Mouse (Mus musculus) retina, adult 2 months (tissue): ENCODE measurements around the gene Mmp20.

Source experiments
- DNase-seq: peaks from one replicate; pipeline ENCODE4 v3.0.0-alpha.2; 2012; ENCODE audit warnings: low read depth, low spot score

Gene Mmp20

DNA sequence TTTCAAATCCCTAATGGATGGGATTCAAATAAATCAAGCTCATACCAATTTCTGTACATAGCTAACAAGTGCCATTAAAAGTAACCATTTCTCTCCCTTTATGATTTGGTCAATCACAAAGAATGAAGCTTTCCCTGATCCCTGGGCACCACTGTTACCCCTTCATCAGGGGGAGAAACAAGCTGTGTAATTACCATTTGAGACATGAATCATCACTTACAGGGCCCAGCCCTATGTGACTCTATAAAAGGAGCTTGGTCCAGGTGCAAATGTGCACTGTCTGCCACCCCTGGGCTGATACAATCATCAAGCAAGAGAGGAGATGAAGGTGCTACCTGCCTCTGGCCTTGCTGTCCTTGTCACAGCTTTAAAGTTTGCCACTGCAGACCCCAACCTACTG, at the start of gene Mmp20:
Gene Mmp20 (plus strand): TSS at position 301 of the 400 bp plus-strand sequence.
- DNase-seq, result no peak

DNA sequence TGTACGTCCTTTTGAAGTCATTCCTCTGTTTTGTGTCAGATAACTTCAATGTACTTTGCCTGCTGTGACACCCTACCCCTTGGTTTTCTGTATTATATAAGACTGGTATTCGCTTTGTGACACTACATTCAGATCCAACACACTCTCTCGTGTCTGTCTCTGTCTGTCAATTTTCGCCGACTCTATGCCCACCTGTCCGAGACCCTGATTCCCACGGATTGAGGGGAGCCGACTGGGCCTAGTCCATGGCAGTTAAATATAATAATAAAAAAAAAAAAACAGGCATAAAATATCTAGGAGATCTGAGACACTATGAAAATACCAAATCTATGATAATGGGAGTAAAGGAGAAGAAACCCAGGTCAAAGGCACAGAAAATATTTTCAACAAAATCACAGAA, 38.0 kb upstream of the Mmp20 start:
- DNase-seq, result no peak

DNA sequence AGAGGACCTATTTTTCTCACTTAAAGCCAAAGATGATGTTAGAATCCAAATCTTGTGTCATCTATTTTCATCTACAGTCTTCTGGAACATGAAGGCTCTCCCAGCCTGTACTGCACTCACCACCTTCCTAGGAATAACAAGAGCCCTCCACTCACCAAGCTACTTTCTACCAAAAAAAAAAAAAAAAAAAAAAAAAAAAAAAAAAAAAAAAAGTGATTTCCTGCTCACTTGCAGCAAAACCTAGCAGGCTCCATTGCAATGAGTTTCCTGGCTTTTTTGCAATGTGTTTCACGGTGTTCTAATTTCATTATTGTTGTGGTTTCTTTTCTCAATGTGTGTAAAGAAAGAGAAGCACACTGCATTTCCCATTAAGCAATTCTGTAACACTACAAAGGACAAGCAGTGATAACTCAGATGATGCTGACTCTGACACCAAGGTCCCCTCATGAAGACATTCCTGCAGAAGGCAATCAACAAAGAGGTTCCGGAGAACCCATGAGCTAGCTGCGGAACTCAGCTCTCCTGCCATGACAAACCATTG, 34.7 kb upstream of the Mmp20 start:
- no peak for DNase-seq

DNA sequence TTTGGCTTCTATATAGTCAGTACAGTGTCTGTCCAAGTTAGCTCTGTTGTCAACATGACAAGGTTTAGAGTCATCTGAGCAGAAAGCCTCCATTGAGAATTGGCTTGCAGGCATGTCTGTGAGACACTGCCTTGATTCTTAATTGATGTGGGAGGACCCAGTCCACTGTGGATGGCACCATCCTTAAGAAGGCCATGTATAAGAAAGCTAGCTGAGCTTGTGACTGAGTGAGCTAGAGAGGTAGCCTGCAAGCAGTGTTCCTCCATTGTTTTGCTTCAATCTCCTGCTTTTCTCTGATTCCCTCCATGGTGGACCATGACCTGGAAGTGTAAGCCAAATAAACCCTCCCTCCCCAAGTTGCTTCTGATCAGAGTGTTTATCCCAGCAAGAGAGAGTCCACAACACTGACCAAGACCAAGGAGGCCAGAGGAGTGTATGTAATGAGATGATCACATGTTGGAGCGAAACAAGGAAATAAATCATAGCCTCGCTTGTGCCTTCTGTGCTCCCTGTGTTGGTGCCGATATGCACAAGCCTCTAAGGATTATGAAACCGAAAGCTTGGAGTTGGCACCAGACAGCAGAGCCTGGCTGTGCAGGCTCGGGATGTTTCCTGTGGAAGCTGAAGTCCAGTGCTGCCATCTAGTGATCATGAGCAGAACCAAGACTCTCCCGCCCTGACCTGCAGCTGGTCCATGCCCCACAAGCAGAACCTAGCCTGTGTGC, 33.1 kb upstream of the Mmp20 start:
- peak; percentile 52 for DNase-seq

DNA sequence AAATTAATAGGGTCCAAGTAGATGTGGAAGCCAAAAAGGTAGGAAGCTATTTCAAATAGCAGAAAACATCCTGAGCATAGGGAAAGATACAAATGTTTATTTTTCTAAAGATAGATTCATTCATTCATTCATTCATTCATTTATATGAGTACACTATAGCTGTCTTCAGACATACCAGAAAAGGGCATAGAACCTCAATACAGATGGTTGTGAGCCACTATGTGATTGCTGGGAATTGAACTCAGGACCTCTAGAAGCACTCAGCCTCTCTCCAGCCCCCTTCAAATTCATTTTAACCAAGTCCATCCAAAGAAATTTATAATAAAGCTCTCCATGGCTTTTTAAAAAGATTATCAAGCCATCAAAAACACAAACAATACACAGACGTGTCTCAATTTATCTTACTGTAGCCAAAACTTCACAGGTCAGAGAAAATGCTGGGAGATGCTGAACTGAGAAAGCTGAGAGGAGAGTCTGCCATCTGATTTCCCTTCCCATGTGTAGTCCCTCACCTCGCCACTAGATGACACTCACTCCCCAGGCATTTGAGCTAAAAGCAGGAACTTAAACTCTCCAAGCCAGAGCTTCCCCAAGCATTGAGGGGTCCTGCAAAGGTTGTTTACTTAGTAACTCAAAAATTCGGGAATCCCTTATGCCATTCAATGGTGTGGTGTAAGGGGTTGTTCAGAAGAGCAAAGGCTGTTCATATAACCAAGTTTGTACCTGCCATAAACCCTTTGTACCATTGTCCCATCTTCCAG, 24.9 kb upstream of the Mmp20 start:
- peak; percentile 16 for DNase-seq

DNA sequence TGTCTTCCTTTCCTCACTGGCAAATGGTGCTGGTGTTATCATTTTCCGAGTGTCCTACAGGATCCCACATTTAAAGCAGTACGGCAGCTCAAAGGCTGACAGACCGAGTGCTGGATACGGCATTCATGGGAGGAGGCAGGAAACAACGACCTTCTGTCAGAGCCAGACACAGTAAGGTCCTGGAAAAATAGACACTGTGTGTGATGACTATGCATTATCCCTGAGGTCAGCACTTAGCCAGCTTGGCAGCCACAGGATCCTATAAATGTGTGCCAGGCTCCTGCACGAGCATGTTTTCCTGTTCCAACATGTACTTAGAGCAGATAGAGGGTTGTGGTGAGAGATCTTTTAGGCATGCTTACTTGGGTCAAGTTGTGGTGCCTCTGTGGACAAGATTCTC, 24.0 kb upstream of the Mmp20 start:
- DNase-seq, result no peak

DNA sequence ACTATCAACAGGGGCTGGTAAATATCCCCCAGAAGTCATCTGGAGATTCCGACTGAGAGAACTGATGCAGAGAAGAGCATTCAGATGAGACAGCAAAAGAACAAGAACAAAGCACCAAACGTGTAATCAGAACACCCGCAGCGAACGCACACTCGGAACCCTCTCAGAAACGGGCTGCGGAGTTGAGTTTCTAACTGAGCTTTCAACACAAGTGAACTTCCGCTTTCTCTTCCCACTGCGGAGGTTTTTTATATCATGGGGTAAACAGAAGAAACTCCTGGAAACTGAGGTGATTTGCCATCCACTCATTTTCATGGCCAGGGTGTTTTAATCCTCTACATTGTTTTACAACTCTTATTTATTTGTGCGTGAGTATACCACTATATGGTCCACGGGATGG, 22.4 kb upstream of the Mmp20 start:
- DNase-seq, result no peak

DNA sequence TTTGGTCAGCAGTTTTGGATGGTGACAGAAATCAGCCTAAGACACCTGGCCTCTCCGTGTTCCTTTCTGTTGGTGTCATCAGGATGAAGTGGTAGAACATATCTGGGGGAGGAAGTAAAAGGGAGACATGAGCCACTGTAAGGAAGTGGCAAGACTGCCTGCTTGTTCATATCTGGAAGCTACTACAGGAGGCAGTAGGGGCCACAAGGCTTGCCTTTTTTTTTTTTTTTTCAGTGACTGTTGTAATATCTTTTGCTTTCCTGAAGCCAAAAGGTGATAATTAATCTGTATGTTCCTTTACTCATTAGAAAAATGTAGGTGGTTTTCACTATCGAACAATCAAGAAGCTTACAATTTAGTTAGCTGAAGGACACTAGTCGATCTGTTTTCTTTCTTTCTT, 5.4 kb upstream of the Mmp20 start:
- no peak for DNase-seq

DNA sequence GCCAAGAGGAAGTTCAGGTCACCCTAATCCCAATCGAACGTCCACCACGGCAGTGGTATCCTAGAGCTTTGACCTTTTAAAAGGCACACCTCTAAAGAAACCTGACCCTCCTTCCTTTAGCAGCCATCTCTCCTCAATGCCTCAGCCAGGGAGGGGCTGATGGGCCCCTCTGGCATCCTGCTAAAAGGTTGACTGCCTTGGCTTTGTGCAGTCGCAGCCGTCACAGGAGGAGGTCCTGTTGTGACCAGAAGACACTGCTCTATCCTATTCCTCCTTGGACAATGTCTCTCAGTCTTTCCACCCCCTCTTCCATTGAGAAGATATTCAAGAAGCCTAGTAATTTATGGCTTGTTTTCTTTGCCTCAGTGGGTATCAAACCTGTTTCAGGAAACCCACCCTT, 5.9 kb downstream of the Mmp20 start:
- DNase-seq, result no peak

DNA sequence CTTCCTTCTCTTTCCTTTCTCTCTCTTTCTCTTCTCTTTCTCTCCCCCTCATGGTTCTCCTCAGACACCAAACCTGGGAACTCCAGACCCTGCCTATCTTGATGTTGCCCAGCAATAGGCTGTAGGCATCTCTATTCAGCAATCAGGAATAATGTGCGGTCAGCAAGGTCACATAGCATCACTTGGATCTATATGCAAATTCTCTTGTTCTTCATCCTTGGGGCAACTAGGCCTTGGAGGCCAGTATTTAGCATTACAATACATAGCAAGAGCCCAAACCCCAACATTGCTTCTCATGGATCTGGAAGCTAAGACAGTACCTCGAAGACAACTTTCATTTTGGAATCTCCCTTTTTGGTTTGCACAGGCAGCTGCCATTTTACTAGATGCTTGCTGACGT, 19.9 kb downstream of the Mmp20 start:
- DNase-seq, result no peak

DNA sequence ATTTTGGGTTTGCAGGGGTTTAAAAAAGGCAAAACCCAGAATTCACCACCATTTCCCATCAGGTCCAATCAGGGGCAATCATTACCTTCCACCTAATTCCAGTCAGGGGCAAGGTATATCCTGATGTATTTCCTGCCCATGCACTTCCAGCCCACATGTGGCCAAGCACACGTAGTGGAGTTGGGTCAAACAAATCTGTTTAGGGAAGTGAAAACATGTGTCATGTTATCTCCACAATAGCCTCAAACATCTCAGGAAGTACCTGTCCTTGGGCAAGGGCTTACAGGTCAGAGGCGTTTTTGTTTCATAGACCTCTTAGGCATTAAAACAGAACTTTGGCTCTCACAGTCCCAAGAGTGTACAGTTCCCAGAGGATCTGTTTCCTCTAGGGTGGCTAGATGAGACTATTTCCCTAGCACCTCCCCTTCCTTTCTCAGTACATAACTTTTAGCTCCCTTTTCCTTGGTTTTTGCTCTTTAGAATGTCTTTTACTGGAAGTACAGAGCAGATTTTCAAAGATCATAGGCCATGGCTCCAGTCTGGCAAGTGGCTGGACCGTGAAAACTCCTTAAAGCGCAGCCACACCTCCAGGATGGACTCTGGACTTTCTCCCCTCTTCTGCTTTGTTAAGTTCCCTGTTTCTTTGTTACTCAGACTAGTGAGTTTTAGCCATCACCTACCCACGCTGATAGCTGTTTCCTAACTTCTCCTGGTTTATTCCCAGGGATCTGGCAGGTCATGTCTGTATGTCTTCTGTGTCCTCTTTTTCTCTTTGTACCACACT, 22.6 kb downstream of the Mmp20 start:
- no peak for DNase-seq

DNA sequence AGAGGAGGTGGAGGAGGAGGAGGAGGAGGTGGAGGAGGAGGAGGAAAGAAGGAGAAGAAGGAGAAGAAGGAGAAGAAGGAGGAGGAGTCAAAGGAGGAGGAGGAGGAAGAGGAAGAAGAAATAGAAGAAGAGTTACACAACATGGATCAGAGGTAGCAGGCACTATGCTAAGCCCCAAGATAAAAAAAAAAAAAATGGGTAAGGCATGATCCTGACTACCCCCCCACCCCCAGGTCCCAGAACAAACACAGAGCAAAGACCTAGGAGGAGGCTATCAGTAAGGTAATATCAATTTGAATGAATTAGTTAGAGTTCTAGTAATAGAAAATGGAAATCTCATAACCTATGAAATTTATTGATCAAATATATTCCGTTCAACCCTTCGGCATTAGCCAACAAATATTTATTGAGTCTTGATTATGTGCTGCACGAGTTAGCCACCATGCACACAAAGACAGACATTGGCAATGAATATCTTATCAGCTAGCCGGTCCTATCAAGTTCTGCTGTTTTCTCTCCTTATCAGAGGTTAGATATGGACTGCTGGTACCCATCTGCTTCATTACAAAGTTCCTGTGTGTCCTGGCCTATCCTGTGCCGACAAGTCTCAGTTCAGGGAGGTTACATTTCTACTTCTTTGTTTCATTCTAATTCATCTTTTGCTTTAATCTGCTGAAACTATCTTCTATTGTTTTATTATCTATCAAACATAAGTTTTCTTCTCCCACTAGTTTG, 24.5 kb downstream of the Mmp20 start:
- DNase-seq, result no peak

DNA sequence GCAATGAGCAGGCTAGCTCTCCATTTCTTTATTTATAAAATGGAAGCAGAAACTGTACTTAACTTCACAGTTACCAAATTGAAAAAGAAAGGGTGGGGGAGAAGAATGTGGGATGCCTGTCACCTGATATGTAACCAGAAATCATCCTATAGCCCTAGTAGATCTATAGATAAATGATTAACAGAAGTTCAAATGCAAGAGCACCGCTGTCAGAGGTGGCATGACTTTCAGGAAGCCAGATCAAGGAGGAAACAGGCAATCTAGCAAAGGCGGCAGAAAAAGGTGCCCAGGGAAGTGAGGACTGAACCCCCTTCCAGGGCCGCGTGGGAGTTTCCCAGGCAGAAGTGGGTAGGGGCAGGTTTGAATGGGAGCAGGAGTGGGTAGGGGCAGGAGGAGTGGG, 29.9 kb downstream of the Mmp20 start:
- no peak for DNase-seq

DNA sequence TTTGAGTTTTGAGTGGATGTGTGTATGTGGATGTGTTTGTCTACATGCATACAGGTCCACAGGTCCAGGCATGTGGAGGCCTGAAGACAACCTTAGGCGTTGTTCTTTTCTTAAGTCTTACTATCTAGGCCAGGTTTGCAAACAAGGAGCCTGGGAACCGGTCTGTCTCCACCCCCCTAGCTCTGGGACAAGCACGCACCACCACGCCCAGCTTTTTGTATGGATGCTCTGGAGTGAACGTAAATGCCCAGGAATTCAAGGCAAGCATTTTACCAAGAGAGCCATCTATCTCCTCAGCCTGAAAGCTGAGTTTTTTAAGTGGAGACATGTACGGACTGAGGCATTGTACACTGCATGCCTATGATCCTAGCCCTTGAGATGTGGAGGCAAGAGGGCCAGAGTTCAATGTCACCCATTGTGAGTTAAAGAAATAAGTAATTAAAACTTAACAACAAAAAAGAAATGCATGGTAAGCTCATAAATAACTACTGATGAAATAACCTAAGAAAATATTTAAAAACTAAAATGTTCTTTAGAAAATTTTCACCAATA, 31.5 kb downstream of the Mmp20 start:
- DNase-seq, result no peak

DNA sequence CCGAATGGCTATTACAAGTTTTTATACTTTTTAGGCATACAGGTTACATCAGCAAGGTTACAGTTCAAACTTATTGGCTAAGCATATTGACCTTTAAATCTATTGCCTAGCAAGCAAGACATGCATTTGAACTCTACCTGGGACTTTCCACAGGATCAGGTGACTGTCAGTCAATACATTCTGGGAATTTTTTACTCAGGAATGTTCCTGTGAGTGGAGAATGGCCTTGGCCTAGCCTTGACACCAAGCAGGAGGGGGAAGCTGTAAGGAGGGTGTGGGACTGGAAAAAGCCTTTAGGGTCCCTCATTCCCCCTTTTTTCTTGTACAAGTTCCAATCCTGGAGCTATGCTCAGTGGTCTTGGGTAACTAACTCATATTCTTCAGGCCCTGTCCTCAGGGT, 33.3 kb downstream of the Mmp20 start:
- no peak for DNase-seq

DNA sequence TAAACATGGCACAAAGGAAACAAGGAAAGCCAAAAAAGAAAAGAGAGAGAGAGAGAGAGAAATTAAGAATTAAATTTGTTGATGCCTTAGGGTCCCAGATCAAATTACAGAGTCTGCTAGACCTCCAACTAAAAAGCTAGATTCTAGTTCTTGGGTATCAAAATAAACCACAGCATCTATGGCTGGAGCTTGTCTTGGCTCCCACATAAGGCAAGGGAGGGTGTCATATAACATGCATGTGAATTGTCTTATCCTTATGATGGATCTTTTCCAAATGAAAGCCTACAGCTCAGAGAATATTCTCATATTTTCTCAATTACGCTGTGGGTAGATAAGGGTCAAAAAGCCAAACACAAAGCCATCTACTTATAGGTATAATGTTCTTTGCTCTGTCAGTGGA, 41.6 kb downstream of the Mmp20 start:
- DNase-seq, result no peak

DNA sequence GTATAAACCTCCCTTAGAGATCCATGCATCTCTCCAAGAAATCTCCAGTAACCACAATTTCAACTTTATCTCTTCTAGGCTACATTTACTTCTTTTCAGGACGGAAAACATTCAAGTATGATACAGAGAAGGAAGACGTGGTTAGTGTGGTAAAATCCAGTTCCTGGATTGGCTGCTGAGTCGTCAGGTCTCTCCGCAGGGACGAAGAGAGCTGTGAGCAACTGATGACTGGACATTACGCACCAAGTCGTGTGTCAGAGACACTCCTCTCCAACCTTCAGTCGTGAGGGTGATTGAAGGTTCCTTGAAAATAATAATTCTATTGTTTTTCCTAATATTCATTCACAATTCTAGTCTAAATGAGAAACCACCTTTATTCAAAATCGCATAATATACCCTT, 45.0 kb downstream of the Mmp20 start:
- no peak for DNase-seq

DNA sequence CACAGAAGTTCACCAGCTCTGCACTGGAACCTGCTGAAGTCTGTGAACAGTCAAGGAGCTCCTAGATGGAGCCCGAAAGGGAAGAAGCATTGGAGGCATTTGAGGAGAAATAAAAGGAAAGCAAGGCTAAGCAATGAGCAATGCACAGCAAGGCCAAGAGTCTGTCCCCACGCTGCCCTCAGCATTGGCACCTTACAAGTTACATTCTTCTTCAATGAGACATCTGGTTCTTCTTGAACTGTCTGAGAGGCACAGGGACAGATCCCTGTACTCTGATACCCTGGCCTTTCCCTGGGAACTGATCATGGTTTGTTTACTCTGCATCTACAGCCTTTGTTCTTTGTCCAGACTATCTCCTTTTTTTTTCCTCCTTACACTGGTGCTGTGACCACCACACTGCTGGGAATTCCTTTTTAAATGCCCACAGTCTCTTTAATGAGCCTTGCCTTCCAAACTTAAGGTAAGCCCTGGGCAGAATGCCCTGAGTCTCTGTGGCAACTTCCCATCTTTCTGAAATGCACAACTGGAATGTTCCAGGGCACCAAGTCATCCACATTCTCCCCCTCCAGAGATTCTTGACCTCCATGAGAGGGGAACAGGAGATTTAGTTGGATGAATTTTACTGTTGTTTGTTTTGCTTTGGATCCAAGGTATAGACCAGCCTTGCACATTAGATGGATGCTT, 50.3 kb downstream of the Mmp20 start:
- no peak for DNase-seq

DNA sequence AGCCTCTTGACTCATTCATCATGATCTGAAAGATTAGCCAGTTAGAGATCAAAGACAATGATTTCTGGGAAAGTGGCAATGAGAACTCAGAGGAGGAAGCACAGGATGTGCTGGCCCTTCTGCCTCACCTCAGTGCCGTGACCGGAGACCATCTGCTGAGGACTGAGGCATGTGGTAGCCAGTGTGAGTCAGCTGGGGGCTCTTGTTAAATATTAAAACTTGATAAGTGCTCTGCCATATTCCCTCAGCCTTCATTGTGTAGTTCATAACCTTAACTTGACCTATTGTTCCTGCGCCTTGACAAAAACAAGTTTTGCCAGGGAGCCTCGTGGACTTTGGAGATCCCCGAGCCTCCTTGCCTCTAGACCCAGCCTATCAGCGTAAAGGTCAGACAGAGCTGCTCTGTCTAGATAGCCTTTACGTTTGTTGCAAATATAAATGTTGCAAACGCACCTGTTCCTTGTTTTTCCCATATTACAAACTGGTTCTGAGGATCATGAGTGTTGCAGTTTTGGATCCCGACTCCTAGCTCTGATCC, 54.1 kb downstream of the Mmp20 start:
- DNase-seq, result no peak

DNA sequence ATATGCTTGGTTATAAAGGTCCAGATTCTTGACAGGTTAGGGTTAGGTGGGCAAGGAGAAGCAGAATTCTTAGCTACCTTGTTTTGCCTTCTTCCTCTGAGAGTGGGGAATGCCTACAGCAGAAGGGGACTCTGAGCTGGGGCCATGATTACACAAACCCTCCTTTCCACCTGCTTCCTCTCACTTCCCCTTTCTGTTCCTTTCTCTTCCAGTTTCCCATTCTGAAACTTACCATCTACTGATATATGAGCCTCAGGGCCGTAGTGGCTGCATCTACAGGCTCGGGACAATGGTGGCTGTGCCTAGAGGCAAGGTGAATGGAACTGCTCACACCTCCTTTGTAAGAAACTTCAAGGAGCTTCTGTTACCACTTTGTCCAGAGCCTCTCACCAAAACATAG, 58.0 kb downstream of the Mmp20 start:
- no peak for DNase-seq
